Mouse (Mus musculus) embryonic facial prominence, embryonic 15.5 days (tissue): ENCODE results near the gene Ube2r2. TPM values are rescaled to one million over a fixed set of nuclear protein-coding genes. Genes with fewer than 3 reads are reported as not detected.

Experiments
- polyA plus RNA-seq: library from polyadenylated mRNA; unstranded; fragments of >200 nt; fragmentation: Nextera tagmentation; extraction: Ambion mirVana; gene quantifications from 2 replicates; pipeline ENCODE4 v1.2.1, GENCODE M21; 2015

Gene Ube2r2
- polyA plus RNA-seq, 1 experiment from 2014 or later = 80.4 TPM

Other genes with a start within 250 kb of the Ube2r2 start
- gene Spink4, start 215.7 kb upstream of the Ube2r2 start, polyA plus RNA-seq = not detected in 2 replicates
- 206 and 217 TPM in 2 replicates for gene Bag1, start 187.4 kb upstream of the Ube2r2 start, polyA plus RNA-seq
- 112 TPM in 2 replicates for gene Chmp5, start 187.3 kb upstream of the Ube2r2 start, polyA plus RNA-seq
- 82.3 and 90.2 TPM in 2 replicates for gene Nfx1, start 164.8 kb upstream of the Ube2r2 start, polyA plus RNA-seq
- 0.27 and 0.30 TPM in 2 replicates for gene Aqp7, start 87.6 kb upstream of the Ube2r2 start, polyA plus RNA-seq
- 88.7 and 94.8 TPM in 2 replicates for gene Aqp3, start 37.6 kb upstream of the Ube2r2 start, polyA plus RNA-seq
- gene Nol6, start 11.3 kb upstream of the Ube2r2 start, polyA plus RNA-seq = 25.0 and 28.1 TPM in 2 replicates
- 59.8 and 64.4 TPM in 2 replicates for gene Ubap2, start 139.4 kb downstream of the Ube2r2 start, polyA plus RNA-seq
- gene Dcaf12, start 179.1 kb downstream of the Ube2r2 start, polyA plus RNA-seq = 59.7 and 60.8 TPM in 2 replicates
- gene Ubap1, start 213.3 kb downstream of the Ube2r2 start, polyA plus RNA-seq = 54.0 and 54.1 TPM in 2 replicates